Mouse (Mus musculus) thymus, postnatal 25 days (tissue): ENCODE measurements around the gene Gm49353.

Source experiments
- DNase-seq: peaks from one replicate; pipeline ENCODE4 v3.0.0; 2022

Gene Gm49353

DNA sequence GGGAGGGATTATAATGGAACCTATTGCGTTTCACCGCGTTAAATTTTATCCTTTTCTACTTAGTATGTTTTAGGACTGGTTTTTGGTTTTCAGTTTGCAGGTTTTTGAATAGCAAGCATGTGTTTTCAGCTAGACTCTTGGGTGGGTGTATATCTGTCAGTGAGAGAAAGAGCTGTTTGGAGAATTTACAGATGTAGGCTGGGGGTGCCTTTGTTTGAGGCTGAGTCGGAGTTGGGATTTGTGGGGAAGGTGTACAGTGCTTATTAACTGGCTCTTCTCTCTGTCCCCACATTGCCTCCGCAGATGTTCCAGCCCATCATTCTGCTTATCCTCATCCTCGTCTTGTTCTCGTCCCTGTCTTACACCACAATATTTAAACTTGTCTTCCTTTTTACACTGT, at the start of gene Gm49353:
Gene Gm49353 (plus strand): TSS at position 313 of the 400 bp plus-strand sequence.
- DNase-seq, result no peak

DNA sequence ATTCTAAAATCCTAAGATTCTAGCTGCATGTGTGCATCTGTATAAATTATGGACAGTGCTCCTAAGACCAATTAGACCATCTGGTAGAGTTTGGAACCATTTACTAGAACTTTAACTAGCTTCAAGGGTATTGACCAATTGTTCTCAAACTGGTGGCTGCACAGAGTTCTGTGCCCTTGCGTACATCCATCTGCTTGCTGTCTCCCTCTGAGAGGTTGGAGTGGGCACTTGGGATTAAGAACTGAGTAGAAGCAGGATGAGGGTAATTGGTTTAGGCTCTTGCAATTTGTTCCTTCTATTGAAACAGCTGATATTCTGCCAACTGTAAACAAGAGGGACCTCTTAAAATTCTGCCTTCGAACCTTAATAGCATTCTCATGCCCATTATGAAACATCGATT, 43.5 kb upstream of the Gm49353 start:
- no peak for DNase-seq

DNA sequence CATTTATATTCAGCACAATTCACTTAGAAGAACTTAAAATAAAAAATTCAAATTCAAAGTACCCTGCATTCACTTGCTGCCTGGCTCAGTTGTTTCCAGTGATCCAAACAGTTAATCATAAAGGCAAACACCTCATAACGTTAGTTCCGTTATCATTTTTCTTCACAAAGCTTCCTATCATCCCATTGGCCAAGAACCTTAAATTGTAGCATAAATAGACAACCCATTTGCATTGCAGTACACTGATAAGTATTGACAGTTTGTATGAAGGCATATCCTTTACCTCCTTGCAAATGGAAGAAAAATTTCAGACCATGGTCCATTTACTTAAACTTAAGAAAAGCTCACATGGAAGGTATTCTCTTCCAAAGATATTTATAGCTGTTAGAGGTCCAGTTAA, 37.1 kb upstream of the Gm49353 start:
- DNase-seq, result no peak

DNA sequence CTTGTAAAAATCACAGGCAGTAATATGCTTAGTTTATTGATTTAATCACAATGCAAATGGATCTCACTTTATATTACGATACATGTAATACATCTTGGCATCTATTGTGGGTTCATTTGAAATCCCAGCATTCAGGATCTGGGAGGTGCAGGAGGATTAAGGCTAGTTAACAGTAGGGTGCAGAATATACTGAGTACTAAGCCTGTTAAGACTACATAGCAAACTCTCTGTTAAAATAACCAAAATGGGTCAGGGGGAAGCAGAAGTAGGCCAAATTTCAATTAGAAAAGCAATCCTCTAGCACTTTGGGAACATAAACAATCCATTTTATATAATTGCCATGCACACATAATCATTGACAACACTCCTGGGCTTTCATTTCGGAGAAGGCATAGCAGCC, 25.0 kb upstream of the Gm49353 start:
- no peak for DNase-seq

DNA sequence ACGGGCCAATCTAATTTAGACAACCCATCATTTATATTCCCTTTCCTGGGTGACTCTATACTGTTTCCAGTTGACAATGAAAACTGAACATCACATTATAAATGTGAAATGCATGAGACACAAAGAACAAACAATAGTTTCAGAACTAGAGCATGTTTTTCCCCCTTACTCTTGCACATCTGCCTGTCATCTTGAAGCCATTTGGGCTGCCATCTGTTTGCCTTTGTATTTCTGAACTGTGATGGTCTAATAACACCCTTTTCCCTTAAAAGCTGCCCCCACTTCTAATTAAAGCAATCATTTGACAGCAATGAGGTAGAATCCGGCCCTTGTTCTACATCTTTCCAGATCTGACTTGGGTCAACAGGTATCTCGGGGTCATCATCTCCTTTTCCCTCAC, 23.1 kb upstream of the Gm49353 start:
- DNase-seq, result no peak

DNA sequence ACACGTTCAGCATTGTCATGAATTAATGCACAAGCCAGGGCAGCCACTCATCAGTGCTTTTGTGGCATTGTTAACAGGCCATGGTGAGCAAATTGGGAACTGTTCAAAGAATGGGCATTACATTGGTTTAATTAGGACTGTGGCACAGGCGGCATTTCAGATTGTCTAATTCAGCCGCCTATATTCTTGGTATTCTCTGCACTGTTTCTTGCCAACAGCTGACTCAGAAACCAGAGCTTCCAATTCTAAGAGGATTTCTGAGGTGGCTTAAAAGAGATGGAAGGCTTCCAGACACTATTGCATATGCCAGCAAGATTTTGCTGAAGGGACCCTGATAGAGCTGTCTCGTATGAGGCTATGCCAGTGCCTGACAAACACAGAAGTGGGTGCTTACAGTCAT, 21.9 kb upstream of the Gm49353 start:
- DNase-seq, result no peak

DNA sequence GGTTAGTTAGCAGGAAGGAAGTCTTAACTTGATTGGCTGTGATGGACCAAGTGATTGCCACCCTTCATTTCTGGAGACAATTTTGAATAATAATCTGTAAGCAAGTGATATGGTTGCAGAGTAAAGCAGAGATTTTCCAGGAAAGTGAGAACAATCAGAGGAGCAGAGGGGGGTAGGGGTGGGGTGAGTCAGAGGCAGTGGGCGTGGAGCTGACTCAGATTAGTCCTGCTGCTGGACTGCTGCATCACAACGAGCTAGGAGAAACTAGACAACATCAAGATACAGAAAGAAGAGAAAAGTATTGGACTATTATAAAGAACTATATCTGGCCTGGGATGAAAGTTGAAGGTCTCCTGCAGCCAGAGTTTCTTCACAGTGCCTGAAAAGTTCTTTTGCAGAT, 20.8 kb upstream of the Gm49353 start:
- DNase-seq, result no peak

DNA sequence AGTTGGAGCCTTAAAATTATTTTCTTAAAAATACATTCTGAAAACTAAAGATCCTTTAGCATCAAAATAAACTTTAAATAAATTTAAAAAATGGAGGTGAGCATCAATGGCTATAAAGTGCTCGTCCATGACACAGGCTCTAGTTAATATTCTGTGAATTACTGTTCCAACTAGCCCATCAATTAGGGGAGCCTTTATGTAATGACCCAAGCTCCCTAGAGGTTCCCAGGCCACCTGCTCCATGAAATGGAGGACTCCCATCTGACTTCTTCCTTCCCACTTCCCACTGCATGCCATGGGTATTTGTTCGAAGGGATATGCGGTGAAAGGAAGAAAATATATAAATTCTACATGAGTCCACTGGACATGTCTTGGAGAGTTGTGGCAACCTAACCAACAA, 18.5 kb upstream of the Gm49353 start:
- DNase-seq, result no peak

DNA sequence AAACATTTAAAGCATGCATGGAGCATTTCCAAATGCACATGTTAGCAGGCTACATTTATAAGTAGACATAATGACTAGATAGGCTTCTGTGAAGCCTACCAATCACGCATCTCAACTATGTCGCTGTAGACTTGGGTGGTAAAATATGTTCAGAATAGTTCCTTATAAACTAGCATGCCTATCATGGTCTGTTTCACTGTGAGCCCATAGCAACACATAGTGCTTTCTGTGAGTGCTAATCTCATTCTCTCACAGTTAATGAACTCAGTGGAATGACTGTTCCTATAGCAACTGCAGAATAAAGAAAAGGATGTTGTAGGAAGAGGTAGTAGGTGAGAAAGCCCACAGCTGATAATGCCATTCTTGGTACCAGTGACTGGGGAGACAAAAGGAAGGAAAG, 17.7 kb upstream of the Gm49353 start:
- no peak for DNase-seq

DNA sequence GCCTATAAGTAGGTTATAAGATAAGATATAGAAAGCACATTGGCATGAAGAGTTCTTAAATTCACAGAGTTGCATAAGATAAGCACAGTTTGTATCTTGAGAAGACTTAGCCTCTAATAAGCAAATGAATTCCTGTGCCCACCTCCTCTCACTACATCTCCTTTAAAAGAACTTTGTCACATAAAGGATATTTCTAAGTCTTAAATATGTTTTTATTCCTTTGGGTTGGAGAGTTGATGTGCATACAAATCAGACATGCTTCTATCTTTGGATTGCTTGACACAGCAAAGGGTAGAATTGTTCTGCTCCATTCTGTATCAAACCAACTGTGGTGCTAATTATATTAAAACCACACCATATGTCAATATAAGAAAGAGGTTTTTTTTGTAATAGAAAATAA, 5.0 kb upstream of the Gm49353 start:
- DNase-seq, result no peak

DNA sequence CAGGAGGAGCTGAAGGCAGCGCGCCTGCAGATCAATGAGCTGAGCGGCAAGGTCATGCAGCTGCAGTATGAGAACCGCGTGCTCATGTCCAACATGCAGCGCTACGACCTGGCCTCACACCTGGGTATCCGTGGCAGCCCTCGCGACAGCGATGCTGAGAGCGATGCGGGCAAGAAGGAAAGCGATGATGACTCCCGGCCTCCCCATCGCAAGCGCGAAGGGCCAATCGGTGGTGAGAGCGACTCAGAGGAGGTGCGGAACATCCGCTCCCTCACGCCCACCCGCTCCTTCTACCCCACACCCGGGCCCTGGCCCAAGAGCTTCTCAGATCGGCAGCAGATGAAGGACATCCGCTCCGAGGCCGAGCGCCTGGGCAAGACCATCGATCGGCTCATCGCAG, 1.9 kb upstream of the Gm49353 start:
- no peak for DNase-seq

DNA sequence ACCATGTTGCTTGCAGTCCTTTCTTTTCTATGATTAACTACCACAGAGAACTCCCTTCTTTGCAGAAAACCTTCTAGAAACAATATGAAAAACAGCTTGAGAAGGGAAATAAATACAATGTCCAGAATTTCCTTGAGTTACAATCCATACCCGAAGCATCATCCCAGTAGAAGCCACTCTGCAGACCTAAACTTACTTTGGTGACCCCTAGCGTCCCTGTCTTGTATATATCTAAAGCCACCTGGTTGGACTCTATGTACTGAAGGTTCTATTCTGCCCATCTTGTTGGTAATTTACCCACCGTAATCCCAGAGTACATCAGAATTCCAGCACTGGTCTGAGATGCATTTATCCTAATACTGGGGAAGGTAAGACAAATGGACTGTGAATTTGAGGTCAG, 1.1 kb downstream of the Gm49353 start:
- DNase-seq, result no peak

DNA sequence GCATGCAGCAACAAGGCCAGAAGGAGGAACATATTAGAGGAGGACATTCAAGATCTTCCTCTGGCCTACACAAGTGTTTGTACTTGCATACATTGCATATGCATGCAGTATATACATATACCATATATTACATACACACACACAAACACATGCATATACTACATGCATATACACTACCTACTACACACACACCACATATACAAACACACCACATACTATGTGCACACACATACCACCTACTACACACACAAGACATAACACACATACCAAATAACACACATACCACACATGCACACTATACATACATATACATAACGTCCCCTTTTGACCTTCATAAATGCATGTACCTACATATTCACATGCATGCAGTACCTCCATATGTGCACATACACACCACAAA, 1.9 kb downstream of the Gm49353 start:
- DNase-seq, result no peak

DNA sequence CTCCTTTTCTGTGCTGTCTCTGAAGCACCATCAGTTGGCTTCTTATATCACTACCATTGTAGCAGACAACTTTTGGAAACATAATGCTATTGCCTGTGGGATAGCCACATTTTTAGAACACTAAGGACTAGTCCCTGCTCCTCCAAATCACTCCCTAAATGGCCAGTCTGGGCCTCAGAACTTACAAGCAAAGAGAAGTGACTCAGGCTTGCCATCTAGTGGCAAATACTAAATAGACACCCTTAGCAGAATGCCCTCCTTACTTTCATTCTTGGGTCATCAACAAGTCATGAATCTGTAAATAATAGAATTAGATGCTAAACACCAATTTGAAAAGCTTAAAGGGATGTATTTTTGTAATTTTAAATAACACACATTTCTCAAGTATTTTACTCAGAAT, 8.0 kb downstream of the Gm49353 start:
- no peak for DNase-seq

DNA sequence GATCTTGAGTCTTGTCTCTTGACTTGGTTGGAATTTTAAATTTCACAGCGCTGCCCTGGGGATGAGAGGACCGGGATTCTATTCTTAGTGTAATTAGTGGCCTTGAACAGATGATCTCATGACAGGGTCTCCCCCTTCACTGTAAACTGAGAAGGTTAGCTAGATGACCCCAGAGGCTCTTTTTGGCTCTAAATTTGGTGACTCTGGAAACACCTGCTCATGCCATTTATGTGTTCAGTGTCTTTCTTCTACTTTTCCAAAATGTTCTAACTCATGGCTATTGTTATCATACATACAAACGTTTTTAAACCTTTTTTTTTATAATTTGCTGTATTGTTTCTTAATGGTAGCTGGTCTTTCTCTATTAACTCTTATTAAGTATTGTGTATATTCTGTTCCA, 10.0 kb downstream of the Gm49353 start:
- no peak for DNase-seq

DNA sequence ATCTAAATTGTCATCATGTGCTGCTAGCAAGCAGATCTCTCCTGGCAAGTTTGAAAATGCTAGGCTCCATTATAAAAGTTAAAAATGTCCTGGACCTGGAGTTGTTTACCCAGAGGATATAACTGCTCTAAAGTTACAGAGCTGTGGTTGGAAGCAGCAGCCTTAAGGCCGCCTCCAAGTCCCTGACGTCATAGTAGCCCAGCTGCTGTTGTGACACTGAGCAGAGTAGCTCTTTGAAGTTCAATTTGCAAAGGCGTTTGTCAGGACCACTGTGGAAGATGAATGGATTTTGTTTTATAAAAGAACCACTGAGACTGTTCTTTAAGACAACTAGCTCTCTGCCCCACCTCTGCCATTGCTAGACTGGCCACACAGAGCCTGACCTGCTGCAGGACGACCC, 12.7 kb downstream of the Gm49353 start, which contains the start of gene 9330159F19Rik:
Gene 9330159F19Rik (plus strand): TSS at position 154 of the 400 bp plus-strand sequence.
- no peak for DNase-seq

DNA sequence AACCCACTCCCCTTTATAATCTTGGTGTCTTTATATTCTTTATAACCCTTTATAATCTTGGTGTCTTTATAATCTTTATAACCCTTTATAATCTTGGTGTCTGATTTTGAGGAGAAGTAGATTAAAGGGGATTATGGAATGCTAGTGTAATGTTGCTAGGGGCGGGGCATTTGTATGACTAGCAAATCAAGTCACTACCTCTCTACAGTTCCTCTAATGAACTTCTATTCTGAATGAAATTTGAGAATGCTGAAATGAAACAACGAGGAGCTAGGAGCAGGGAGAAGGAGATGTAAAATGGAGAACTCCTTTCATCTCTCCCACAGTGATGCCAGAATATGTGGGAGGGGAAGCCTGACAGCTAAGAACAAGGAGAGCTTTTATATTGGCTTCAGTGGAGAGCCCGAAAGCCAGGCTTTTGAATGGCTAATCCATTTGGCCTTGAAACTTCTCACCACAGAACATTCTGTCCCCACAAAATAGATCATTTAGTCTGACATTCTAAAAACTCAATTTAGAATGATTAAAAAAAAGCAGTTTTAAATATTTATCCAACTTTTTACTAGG, 14.9 kb downstream of the Gm49353 start:
- no peak for DNase-seq

DNA sequence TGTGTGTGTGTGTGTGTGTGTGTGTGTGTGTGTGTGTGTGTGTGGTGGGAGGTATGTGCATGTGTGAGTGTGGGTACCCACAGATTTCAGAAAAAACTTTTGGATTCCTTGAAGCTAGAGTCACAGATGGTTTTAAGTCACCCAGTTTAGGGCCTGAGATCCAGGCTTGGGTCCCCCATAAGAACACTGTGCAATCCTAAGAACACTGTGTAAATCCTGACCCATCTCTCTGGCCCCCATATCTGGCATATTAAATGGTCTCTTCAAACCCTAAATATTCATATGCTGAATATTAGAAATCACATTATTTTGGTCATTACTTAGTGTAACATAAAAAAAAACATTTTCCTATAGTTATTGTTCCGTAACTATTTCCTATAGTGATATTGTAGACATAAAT, 18.2 kb downstream of the Gm49353 start:
- DNase-seq, result no peak

DNA sequence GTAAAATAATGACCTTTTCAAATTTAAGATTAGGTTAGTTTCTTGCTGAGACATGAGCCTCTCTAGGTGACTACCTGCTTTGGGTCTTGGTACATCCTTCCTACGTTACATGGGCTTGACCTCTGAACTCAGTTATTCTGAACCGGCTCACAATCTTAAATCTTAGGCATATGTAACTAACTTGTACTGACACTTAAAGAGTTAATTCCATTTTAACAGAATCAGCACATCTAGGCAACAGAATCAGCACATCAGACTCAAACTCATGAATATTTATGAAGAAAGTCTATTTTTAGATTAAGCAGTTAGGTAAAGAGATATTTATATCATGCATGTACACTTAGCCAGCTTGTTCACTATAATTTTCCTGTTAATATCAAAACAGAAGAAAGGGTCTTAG, 18.7 kb downstream of the Gm49353 start:
- DNase-seq, result no peak

DNA sequence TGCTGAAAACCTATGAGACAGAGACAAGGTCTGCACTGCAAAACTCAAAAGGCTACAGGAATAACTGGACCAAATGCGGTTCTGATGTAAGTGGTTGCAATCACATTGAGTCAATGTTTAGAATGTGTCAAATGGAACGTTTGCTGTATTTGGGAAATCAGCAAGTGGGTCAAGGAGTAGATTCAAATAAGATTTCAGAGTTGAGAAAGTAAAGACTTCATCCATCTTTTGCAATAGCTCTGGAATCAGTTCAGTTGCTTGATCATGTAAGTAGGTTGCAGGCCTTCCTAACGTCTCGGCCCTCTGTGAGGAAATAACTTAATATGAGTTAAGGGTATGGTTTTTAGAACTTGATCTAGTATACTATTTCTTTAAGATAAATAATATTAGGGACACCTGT, 26.6 kb downstream of the Gm49353 start:
- no peak for DNase-seq

DNA sequence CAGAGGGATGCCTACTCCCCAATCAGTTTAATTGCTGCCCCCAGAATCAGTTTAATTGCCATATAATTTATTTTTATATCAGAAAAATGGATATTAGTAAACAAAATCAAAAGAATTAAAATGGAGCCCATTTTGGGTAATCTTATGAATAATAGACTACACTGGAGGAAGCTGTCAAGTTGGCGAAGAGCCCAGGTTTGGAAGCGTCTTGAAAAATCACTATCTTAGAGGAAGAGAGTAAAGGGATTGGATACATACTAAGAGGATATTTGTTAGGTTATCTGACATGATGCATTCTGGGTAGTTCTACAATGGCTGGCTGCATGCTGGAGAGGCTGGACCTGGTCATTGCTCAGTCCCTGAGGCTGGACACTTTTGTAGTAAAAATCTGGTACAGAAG, 32.5 kb downstream of the Gm49353 start:
- no peak for DNase-seq
